Mouse (Mus musculus) left cerebral cortex, adult 8-10 months (tissue): Measurements from ENCODE around the gene Gabrp. TPM values are rescaled to one million over a fixed set of nuclear protein-coding genes. Genes with fewer than 3 reads are reported as not detected.

Source experiments
- DNase-seq, 2 experiments: peaks; one replicate each; pipeline ENCODE4 v3.0.0; 2022; ENCODE audit warnings: low spot score in 2 of 2
- total RNA-seq, 4 experiments: library from RNA; stranded (reverse); gene quantifications; 2 replicates each; pipeline ENCODE4 v1.2.4; 2022

Gabrp gene
- total RNA-seq, 4 experiments from 2014 or later, result not detected

- DNase-seq, result no peak
Measured at GRCm38 (mm10) chr11:33529576-33529975, 49.2 kb downstream of the Gabrp start.

- DNase-seq, result peak; percentile 4 to 8
Measured at GRCm38 (mm10) chr11:33513376-33513991, 65.3 kb downstream of the Gabrp start, which contains the start of gene Ranbp17. Ranbp17 (minus strand) TSS chr11:33513746.

- peak; percentile 44 to 52 for DNase-seq
Measured at GRCm38 (mm10) chr11:33512854-33513375, 65.8 kb downstream of the Gabrp start.

GRCm38 (mm10) chr11:33509401-33509800 lies 69.4 kb downstream of the Gabrp start:
- no peak for DNase-seq

Other genes starting within 250 kb of the Gabrp start
- gene Ranbp17, start 65.2 kb downstream of the Gabrp start, total RNA-seq, result 1 to 10 TPM; 7.0 to 9.7 (median 9.3) TPM
- not detected for gene D130052B06Rik, start 20.3 kb upstream of the Gabrp start, total RNA-seq